Mouse (Mus musculus) kidney, adult 2 months (tissue): ENCODE measurements around the gene Gm42417.
"Not testable (repeated sequence)": the region's sequence is repeated elsewhere in the genome, so short reads cannot be mapped to it uniquely, and the experiment has no call there.

ENCODE experiments used
- CTCF ChIP-seq: fragments of 200-500 bp; conservative IDR thresholded peaks from 2 replicates; pipeline ENCODE4 v1.5.1; 2011; ENCODE audit warnings: low read depth, mild to moderate bottlenecking, control low read depth, low read length, moderate library complexity, mixed read lengths; ENCODE audit not compliant: insufficient read depth, insufficient read length
- POLR2A ChIP-seq: fragments of 200-500 bp; IDR thresholded peaks from one replicate; pipeline ENCODE4 v1.6.1; 2011; ENCODE audit warnings: low read depth, low read length, control low read depth

DNA sequence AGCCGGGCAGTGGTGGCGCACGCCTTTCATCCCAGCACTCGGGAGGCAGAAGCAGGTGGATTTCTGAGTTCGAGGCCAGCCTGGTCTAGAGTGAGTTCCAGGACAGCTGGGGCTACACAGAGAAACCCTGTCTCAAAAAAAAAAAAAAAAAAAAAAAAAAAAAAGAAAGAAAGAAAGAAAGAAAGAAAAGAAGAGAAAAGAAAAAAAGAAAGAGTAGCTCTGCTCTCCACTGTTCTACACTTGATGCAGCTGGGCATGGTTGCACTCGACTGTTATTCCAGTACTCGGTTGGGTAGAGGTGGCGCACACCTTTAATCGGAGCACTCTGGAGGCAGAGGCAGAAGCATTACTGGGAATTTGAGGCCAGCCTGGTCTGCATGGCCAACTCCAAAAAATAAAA is 2.4 kb downstream of the Gm42417 start, which contains the start of gene Ankrd23:
- TF ChIP-seq POLR2A, CTCF: not testable (repeated sequence)
